Mouse (Mus musculus) fat pad, adult 2 months (tissue): Measurements from ENCODE around the gene Acer1.

ENCODE experiments used
- DNase-seq: peaks from one replicate; pipeline ENCODE4 v3.0.0-alpha.2; 2011; ENCODE audit warnings: low read depth, low spot score; ENCODE audit errors: extremely low read depth

The Acer1 gene

GRCm38 (mm10) chr17:56982013-56982412, at the start of gene Acer1:
Acer1 (minus strand) TSS chr17:56982126.
- DNase-seq: peak; percentile 54

GRCm38 (mm10) chr17:57030931-57031660, 49.2 kb upstream of the Acer1 start, which contains the start of gene Khsrp:
Khsrp (minus strand) TSS chr17:57031522.
- DNase-seq: no peak

GRCm38 (mm10) chr17:57029691-57030090, 47.8 kb upstream of the Acer1 start:
- DNase-seq: no peak

- no peak for DNase-seq
Measured at GRCm38 (mm10) chr17:57027471-57027870, 45.5 kb upstream of the Acer1 start.

GRCm38 (mm10) chr17:57020960-57021359, 39.0 kb upstream of the Acer1 start:
- DNase-seq: no peak

GRCm38 (mm10) chr17:57019693-57020092, 37.8 kb upstream of the Acer1 start:
- DNase-seq: no peak

GRCm38 (mm10) chr17:57012245-57012795, 30.4 kb upstream of the Acer1 start:
- DNase-seq: no peak

DNA sequence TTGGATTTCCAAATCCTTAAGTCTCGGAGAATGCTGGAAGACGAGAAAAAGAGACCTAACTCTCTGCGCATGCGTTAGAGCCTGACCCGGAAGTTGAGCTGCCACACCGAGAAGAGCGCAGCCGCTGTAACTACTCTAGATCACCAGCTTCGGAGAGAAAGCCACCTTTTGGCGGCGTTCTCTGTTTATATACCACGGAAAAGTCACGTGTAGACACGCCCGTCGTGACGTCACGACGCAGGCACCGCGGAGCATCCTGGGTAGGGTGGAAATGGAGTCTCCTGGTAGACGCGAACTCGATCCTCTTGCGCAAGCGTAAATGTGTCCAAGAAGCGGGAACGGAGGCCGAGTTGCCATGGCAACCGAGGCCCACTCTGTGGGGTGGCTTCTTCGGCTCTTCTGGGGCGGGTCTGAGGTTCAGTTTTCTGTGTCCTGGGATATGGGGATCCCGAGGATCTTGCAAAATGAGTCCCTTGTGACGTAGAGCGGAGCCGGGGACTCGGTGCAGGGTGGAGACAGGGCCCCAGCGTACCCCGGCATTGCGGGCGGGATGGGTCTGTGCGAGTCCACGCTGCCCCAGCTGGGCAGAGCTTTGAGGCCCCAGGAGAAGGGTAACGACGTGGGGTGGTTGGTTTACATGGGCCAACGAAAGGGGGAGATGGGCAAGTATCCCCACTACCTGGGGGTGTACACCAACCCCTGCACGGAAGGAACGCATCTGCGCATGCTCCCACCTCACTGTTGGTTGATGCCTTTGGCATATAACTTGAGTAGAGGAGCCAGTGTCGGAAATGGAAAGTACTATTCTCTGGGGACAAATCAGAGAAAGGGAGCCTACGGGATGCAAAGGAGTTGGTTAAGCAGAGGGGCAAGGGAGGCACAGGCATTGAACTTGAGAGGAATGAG, 29.6 kb upstream of the Acer1 start, which contains the start of the genes Gtf2f1 and Gm17949:
TSS of gene Gtf2f1 (minus strand) at position 53 of the 906 bp plus-strand sequence.
TSS of gene Gm17949 (plus strand) at position 234 of the 906 bp plus-strand sequence.
- DNase-seq: peak; percentile 70

DNA sequence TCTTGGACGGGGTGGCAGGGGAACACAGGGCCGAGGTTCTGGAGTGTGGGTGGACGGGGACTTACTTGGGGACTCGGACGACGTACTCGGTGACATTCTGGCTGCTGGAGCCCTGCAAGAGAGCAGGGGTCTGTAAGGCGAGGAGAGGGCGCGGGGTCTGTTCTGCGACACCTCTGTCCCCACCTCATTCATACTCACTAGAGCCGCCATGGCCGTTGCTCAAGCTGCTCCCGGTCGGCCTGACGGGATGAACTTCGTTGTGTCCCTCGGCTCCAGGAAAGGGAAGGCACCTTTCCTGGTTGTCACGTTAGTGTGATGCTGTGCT, 28.9 kb upstream of the Acer1 start:
- no peak for DNase-seq

GRCm38 (mm10) chr17:57007137-57007905, 25.4 kb upstream of the Acer1 start:
- no peak for DNase-seq

DNA sequence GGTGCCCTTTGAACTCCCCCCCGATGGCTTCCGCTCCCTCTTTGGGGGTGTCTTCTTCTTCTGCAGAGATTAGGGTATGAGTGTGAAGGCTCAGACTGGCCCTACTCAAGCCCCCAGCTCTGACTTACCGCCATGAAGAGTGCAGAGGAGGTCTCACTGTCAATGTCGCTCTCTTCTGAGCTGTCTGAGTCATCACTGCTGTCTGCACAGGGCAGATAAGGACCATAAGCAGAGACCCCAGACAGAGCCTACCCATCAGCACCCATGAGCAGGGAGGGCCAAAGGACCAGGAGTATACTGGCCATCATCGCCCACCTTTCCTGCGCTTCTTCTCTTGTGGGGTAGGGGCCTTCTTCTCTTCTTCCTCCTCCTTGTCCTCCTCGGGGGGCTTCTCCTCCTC, 22.1 kb upstream of the Acer1 start:
- no peak for DNase-seq

GRCm38 (mm10) chr17:57001228-57001627, 19.3 kb upstream of the Acer1 start:
- no peak for DNase-seq

GRCm38 (mm10) chr17:56999968-57000609, 18.2 kb upstream of the Acer1 start, which contains the start of gene Pspn:
Pspn (minus strand) TSS chr17:57000018.
- DNase-seq: no peak

GRCm38 (mm10) chr17:56999414-56999813, 17.5 kb upstream of the Acer1 start:
- DNase-seq: no peak

- peak; percentile 96 for DNase-seq
Measured at GRCm38 (mm10) chr17:56997029-56997667, 15.2 kb upstream of the Acer1 start, which contains the start of gene Alkbh7. Alkbh7 (plus strand) TSS chr17:56997339.

DNA sequence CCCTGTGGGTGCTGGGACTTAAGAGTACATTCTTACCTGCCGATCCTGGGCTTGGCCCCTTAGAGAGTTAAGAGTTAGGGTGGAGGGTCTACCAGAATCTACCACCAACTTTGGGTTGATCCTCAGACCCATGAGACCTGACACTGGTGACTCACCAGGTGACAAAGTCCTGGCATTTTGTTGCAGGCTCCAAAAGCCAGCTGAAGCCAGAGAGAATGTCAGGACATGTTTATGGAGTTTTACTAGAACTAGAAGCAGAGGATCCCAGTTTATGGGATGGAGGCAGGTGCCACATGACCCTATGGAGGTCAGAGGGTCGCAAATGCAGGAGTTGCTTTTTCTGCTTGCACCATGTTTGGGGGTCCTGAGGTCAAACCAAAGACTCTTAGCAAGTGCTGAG, 14.6 kb upstream of the Acer1 start:
- DNase-seq: no peak

DNA sequence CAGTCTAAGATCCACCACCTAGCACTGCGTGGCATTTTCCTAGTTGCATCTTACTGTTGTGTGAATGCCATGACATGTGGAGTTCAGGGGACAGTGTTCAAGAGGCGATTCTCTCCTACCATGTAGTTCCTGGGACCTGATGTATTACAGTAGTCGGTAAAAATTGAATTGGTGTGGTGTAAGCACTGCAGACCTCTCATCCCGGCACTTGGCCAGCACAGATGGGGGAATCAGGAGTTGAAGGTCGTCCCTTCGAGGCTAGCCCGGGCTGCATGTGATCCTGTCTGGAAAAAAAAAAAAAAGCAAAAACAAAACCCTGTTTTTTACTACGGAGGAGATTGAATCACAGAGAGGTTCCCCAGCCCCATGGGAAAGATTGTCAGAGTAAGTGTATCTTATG, 13.1 kb upstream of the Acer1 start:
- no peak for DNase-seq

DNA sequence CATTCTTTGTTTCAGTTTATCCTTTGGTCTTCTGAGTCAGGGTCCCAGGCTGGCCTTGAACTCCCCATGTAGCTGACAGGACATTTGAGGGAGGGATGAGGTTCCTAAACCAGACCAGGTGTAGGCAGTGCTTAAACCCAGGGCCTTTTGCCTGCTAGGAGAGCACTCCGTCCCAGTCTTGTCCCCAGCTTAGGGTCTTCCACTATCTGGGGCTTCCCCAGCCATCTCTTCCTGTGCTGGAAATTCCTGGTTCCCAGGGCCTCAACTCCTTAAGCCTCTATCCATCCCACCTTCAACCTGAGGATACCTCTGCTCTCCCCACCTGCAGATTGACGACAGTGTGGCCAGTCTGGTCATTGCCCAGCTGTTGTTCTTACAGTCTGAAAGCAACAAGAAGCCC, 9.0 kb upstream of the Acer1 start:
- no peak for DNase-seq

DNA sequence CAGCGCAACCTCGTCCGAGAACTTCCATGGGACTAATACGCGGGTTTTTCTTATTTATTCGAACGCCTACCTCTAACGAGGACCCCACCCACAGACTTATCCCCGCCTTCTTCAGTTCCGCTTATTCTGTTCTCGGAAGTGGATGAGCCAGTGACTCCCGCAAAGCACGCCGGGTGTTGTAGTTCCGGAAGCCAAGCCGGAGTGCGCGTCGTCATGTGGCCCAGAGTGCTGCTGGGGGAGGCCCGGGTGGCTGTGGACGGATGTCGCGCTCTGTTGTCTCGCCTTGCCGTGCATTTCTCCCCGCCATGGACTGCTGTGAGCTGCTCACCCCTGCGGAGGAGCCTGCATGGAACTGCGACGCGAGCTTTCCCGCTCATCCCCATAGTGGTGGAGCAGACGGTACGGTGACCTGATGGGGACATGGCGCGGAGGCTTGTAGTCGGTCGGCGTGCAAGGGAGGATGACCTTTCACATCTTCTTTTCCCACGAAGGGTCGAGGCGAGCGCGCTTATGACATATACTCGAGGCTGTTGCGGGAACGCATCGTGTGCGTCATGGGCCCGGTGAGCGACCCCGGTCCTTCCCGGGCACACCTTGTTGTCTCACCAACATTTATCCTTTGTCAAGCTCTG, 8.3 kb upstream of the Acer1 start, which contains the start of gene Clpp:
TSS of gene Clpp (plus strand) at position 191 of the 632 bp plus-strand sequence.
- peak; percentile 74 for DNase-seq
